Mouse (Mus musculus): ENCODE data around the gene Sap25.

Gene Sap25

DNA sequence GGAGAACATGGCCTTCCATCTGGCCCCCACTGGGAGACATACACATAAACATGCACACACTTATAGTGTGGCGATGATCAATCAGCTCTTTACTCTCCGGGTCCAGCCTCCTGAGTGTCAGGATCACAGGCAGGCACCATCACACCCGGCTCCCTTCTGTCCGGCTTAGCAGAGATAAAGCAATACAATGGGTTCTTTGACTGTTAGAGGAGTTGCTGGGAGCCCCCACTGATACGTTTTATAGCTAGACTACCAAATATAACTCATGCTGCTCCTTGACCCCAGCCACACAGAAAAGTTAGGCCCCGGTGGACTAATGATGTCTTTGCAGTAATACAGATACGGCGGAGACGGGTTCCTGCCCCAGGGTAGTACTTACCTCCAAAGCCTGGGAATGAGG, 21.9 kb downstream of the Sap25 start:
- DNase-seq (ENCODE audit: low spot score): no peak

DNA sequence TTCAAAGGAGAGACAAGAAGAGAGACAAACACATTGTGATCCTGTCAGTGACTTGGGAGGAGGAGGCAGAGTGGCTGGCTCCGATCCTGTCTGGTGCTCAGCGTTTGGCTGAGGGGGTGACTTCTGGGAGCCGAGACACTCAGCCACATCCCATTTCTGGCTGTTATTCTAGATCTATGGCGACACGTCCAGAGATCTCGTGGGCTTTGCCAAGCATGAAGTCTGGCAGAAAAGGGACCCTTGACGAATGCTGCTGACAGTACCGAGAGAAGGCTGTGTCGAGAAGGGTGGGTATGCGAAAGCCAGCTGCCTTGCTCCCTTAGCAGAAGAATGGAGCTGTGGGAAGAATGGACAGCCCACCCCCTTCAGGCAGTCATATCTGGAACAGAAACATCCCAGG, 27.8 kb downstream of the Sap25 start:
- no peak for DNase-seq (ENCODE audit: low spot score)

DNA sequence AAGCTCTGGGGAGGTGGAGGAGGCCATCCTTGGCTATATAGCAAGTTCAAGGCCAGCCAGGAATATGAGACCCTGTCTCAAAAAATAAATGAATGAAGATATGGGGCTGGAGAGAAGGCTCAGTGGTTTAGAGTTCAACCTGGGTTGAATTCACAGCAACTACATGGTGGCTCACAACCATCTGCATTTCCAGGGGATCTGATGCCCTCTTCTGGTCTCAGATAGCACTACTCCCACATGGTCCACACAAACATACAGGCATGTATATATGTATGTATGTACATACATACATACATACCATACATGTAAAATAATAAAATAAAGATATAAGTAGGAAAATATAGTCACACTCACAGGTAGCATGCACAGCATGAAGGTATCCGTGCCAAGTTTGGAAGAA, 29.1 kb downstream of the Sap25 start:
- DNase-seq (ENCODE audit: low spot score): no peak

DNA sequence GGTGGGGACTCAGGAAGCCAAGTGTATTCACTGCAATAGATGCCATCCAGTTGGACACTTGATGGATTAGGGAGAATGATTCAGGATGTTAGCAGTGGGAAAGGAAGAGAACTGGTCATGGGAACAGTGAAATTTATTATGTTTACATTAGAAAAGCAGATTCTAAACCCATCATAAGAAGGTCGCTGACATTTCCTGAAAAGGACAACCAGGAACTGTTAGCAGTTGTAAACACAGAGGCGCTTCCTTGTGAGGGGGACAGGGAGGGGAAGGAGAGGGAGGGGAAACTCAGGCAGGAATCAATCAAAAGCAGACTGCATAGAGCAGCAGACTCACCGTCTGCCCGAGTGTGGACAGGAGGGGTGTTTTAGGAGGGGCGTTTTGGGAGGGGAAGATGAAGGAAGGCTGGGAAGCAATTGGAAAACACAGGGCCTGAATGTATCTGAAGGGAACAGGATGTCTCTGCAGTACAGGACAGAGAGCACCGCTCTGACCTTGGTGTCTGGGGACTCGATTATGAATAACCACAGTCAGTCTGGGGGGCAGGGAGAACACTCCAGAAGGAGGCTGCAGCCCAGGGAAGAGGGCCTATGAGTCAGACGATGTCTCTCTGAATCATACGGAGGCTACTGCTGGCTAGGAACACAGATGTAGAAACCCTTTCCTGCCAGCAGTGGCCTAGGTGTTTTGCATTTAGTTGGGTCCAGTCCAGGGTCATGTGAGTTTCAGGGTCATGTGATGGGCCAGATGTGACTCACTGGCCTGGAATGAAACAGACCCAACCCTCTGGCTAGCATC, 30.5 kb downstream of the Sap25 start:
- peak; percentile 44 for DNase-seq (ENCODE audit: low spot score)

DNA sequence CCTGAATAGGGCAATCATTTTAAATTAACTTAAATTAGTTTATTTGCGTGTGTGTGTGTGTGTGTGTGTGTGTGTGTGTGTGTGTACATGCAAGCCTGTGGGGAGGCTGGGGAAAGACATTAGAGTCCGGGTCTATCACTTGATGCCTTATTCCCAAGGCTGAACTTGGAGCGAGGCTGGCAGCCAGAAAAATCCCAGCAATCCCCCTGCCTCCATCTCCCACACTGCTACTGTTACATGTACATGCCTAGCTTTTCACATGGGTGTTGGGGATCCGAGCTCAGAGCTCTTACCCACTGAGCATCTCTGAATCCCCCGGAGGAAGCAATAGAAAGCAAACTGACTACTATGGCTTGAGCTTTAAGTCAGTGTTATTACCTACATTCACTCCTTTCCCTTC, 31.2 kb downstream of the Sap25 start:
- DNase-seq (ENCODE audit: low spot score): no peak

DNA sequence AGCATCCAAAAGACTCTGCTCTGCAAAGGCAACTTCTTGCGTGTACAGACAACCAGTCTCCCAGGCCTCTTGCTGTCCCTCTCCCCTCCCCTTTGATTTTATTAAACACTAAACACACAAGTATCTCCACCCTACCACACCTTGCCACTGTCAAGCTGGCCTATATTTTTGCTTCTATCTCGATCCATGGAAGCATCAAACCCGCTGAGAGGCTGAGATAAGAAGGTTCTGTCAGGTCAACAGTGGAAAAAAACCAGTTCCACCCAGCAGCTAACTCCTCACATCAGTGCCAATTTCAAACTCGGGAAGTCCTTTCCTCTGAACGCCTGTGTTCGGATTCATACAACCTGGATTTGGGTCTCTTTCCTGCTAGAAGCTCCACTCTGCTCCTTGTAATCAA, 31.9 kb downstream of the Sap25 start:
- DNase-seq (ENCODE audit: low spot score): no peak

DNA sequence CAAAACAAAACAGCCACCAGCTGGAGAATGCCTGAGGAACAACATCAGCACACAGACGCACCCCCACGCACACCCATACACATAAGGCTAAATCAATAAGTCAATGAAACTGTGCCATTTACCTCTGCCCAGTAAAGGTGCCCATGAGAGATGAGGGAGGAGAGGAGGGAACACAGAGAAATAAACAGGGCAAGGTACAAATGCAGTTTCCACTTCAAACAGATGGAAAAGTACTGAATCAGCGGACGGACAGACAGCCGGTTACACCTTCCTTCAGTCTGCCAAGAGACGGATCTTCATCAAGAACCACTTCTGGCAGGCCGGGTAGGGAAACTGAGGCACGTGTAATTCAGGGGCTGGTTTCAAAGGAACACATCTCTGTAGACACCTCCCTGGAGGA, 33.7 kb downstream of the Sap25 start:
- DNase-seq (ENCODE audit: low spot score): no peak

DNA sequence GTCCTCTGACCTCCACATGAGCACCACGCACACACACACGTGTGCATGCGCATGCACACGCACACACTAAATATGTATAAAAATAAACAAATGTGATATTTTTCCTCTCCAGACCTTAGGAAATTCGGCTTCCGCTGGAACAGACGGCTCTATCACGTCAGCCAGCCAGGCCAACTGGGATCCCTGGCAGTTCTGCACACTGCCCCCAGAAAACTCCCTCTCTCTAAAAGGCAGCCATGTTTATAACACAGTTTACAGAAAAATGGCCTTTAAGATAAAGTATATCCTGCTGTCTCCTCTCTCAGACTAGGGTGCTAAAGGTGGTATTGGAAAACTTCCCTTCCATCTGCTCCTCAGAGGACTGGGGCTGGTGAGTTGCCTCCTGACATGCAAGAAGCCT, 36.7 kb downstream of the Sap25 start:
- DNase-seq (ENCODE audit: low spot score): no peak

DNA sequence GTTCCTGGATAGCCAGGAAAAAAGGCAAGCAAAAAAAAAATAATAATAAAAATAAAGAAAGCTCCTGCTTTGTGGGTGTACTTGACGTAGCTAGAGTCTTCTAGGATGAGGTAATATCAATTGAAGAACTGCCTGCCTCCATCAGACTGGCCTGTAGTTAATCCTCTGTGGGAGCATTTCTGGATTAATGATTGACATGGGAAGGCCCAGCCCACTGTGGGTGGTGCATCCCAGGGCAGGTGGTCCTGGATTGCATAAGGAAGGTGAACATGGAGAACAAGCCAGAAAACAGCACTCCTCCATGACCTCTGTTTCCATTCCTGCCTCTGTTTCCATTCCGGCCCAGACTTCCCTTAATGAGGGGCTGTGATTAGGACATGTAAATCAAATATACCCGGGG, 37.6 kb downstream of the Sap25 start:
- DNase-seq (ENCODE audit: low spot score): no peak

DNA sequence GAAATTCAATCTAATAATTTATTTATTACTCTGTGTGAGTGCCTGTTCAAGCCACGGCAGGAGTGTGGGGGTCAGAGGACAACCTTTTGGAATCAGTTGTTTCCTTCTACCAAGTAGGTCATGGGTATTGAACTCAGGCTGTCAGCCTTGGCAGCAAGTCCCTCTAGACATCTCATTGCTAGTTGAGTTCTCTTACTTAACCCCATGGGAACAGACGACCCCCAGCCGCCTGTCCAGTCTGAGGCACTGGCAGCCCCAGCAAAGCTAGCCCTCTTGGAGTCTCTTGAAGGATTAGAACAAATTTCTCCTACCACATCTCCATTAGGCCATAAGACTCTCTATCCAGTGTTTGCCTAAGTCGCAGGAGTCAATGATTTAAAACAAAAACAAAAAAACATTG, 38.6 kb downstream of the Sap25 start:
- no peak for DNase-seq (ENCODE audit: low spot score)

DNA sequence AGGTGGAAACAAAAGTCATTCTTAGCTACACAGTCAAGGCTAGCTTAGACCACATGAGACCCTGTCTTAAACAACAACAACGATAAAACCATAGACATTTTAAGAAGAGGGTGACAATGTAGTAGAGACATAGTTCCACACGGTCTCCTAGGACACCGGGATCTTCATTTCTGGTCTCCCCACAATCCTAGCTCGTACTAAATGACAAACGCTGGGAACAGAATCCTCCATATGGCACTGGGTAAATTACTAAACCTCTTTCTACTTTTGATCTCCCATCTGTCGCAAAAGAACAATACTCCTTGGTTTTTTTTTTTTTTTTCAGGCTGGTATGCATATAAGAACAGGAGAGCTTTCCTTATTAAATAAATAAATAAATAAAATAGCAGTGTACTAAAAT, 41.4 kb downstream of the Sap25 start:
- DNase-seq (ENCODE audit: low spot score): no peak

DNA sequence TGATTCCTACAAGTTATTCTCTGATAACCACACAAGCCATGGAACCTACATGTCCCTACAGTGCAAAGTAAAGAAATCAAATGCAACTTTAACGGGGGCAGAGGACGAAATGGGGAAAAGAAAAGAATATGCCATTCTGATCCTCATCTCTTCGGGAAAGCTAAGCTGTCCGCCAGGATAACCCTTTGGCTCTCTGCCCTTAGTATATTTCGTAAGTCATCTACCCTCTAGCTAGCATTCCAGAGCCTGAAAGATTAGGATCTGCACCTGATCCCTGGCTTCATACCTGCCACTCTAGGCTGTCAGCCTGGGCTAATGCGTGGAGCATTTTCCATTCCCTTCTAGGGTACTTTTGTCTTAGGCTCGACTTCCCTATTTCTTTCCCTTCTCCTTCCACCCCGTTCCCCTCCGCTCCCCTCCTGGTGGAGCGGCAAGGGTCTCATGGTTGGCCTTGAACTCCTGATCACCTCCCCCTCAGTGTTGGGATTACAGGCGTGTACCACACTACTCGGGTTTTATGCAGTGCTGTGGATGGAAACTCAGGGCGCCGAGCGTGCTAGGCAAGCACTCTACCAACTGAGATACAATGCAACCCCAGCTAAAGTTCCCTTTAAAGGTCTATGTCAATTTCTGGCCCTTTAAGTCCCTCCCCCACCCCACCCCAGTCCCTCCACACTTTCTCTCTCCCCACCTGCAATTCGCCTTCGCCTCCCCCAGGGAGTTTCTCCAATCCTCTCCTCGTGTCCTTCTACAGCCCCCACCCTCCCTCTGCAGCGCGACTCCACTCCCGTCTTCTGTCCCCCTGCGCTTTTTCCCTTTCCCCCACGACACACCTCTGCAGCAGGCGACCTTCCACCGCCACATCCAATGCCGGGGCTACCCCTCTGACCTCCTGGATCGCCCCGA, 42.5 kb downstream of the Sap25 start:
- peak; percentile 26 for DNase-seq (ENCODE audit: low spot score)

DNA sequence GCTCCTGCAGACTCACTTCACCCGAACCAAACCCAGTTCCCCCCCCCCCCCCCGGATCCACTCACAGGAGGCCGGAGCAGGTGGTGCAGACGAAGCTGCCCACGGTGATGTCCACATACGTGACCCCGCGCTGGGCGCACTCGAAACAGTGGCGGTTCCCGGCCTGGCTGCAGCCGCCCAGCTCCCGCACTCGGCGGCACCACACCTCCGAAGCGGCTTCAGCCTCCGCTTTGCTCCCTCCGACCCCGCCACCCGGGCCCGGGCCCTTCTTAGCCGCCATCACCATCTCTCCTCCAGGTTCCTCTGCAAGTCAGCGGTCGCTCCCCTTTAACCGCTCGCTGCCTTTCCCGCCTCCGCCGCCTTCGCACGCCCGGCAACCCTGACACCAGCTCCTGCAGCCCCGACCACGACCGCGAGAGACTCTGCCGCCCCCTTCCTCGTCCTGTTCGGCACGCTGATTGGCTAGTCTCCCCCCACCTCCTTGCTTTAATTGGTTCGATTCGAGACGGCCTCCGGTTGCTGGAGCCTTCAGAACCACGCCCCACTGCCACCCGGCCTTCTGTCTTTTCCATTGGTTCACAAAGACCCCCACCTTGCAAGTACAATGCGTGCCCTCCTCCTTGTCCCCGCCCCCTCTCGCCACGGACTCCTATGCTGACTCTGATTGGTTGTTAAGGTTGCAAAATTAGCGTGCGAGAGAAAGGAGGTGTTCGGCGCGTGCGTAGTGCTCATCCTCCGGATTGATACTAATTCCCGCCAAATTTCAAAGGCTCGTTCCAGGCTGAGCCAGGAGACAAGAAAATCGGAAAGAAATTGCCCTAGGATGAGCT, 43.4 kb downstream of the Sap25 start, which contains the start of gene Agfg2:
Gene Agfg2, minus strand, starts transcription at position 433 of the 830 bp plus-strand sequence.
- peak; percentile 98 for DNase-seq (ENCODE audit: low spot score)

DNA sequence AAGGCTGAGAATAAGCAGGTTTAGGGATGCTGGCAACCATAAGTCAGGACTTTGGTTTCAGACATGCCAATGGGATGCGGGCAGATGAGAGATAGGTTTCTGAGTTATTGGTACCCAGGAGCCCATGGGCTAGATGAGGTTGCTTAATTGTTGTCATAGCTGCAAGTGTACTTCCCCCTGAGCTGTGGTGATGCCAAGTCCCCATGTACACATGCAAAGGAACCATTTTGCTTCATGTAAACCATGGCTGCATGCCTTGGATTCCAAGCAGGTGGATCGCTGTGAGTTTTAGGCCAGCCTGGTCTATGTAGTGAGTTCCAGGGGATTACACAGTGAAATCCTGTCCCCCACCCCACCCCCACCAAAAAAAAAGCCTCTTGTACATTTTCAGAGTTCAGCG, 44.5 kb downstream of the Sap25 start:
- no peak for DNase-seq (ENCODE audit: low spot score)

DNA sequence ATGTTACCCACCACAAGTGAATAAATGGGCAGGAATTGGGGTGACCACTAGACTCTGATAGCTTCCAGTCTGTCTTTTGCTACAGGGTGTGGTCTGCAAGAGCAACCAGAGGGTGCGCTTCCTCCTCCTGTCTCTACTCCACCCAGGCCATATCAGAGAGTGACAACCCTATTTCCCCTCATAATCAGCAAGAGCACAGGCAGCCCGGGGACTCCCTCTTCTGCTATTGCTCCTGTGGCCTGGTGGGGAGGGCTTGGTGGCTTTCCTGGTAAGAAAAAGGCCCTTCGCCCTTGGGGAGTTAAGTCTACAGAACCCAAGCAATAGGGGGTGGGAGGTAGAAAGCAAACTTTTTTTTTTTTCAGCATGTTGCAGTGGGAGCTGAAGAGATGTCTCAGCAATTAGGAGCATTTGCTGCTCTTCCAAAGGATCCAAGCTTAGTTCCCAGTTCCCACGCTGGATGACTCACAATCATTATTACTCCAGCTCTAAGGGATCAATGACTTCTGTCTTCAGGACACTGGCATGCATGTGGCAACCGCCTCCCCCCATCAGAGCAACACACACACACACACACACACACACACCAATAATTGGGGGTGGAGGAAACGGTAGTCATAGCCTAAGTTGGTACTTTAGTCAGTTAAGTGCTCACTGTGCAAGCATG, 45.1 kb downstream of the Sap25 start:
- DNase-seq (ENCODE audit: low spot score): no peak

DNA sequence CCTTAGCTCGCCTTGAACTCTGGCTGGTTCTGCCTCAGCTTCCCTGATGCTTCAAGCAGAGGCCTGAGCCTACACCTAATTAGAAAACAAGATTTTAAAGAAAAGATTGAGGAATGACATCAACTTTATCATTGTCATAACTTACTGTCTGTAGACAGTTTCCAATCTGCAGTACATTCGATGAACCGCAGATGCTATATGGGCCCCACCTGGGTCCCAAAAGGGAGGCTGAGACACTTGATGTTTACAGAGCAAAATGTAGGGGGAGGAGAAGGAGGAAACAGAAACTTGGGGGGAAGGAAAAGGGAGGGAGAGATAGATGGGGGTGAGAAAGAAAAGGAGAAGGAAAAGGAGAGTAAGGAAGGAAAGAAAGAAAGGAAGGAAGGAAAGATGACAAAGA, 48.8 kb downstream of the Sap25 start:
- DNase-seq (ENCODE audit: low spot score): no peak

DNA sequence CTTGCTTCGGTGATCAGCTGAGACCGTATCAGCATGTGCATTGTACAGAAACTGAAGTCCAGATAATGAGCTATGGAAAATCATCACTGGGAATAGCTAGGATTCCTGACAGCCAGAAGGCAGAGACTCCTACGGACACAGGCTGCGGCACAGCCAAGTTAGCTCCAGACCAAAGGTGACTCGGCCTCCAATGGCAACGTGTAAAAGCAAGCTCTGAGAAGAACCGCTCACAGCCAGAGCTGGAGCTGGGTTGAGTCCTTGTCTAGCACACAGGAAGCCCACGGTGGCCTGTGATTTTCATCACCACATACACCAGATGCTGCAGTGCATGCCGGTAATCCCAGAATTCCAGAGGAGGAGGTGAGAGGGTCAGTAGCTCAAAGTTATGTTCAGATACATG, 49.4 kb downstream of the Sap25 start:
- DNase-seq (ENCODE audit: low spot score): no peak

DNA sequence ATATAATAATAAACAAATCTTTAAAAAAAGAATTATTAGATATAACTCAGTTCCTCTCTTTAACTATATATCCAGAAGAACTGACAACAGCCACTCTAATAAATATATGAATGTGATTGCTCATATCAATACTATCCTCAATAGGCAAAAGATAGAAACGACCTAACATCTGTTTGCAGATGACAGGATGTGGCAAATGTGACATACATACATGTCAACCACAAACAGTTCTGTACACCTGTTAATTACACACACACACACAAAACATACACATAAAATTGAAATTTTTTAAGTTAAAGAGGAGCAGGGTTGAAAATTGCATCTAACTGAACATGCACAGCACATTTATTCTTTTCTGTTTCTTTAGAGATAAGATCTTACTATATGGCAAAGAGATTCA, 50.7 kb downstream of the Sap25 start:
- DNase-seq (ENCODE audit: low spot score): no peak

All from embryo, embryonic 10 days (tissue).